Mouse (Mus musculus) mouse embryonic stem cell (cell line): ENCODE results near the gene Lrrfip1.

ENCODE experiments used
- in situ Hi-C, 2 experiments: fragments of 300-500 bp; cut with MboI; formaldehyde crosslinking; loops; 1 replicate in 1 of 2; 3 replicates in 1 of 2; pipeline ENCODE4 v1.14.3; 2019 to 2020; ENCODE audit warnings: low sequenced_read_pairs in 2 of 2, low pct_unique_long_range_greater_than_20kb in 1 of 2, mixed read lengths in 1 of 2; ENCODE audit not compliant: unreplicated experiment in 1 of 2

Gene Lrrfip1

GRCm38 (mm10) chr1:91046237-91046636, 47.7 kb downstream of the Lrrfip1 start:
- in situ Hi-C loops: no loop called here

GRCm38 (mm10) chr1:91049296-91049695, 50.8 kb downstream of the Lrrfip1 start:
- in situ Hi-C loops: no loop called here

DNA sequence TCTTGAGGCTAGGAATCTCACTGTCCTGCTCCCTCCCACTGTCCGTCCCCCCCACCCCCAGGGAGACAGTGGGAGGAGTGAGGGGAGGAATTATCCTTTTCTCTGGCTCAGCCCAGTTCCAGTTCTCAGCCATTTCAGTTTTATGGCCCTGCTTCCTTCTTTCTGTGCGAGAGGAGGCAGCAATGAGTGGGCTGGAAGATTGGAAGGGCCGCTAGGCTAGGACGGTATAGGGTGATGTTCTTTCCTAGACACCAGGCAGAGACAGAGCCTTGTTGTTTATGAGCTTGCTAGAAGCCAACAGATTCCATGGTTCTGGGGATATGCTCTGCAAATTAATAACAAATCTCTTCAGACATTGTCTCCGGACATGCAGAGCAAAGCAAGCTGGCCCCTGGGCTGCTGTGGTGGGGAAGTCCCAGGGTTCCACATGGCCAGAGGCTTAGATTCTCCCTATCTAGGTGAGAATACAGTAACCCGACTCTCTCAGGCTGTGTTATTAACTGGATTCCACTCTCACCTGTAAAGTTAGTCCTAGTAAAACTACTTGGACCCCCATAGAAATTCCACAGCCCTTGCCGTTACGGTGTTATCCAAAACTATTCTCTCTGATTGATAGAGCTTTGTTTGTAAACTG, 53.0 kb downstream of the Lrrfip1 start:
- in situ Hi-C loops: no loop called here

DNA sequence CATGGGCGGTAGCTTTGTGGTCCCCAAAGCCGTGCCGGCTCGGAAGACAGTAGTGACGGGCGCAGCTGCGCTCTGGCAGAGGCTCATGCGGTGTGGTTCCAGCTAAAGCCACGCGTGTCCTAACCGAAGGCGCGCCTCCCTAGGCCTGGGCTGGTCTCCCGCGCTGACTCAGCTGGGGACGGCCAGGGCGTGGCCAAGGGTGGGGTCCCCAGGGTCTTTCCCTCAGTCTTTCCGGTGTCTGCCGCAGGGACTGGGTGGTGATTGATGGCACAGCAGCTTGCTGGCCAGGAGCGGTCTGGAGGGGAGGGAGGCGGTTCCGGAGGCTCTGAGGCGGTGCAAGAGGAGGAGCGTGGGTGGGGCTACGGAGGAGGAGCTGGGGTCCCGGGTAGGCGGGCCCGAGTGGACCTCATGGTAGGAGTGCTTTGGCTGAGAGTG, 54.2 kb downstream of the Lrrfip1 start:
- in situ Hi-C loops: no loop called here

GRCm38 (mm10) chr1:91053218-91054073, 54.9 kb downstream of the Lrrfip1 start:
- in situ Hi-C loops: no loop called here

- in situ Hi-C loops: no loop called here
Measured at GRCm38 (mm10) chr1:91054074-91054471, 55.5 kb downstream of the Lrrfip1 start.

DNA sequence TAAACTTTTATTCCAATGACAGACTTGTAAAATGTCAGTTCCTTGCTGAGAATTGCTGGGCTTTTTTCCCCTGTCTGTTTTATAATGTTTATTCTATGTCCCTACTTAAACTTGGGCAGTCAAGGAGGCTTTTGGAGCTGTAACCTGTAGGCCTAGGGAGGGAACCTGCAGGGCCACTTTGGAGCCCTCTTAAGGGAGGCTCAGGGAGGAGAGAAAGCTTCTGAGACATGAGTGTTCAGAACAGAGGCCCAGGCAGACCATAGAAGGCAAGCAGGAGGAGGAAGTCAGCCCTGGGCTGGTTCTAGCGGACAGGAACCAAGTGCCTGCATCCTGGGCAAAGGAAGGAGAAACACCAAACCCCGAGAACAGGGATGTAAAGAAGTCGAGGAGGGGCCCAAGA, 56.3 kb downstream of the Lrrfip1 start:
- in situ Hi-C loops: no loop called here

DNA sequence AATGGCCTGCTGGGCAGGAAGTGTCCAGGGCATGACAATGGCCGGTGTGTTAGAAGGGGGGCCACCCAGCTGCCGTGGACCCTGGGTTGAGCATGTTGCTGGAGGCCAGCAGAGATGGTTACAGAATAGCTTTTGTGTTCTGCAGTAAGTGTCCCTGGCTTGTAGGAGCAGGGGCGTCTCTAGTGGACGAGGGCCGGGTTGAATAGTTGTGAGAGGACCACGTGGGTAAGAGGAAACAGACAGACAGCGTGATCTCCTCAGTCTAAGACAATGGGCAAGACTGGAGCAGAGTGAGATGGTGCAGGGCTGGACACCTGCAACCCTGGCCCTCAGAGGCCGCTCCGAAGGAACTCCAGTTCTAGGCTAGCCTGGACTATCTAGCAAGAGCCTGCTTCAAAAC, 57.2 kb downstream of the Lrrfip1 start:
- in situ Hi-C loops: no loop called here

GRCm38 (mm10) chr1:91056416-91056815, 57.9 kb downstream of the Lrrfip1 start:
- in situ Hi-C loops: no loop called here

DNA sequence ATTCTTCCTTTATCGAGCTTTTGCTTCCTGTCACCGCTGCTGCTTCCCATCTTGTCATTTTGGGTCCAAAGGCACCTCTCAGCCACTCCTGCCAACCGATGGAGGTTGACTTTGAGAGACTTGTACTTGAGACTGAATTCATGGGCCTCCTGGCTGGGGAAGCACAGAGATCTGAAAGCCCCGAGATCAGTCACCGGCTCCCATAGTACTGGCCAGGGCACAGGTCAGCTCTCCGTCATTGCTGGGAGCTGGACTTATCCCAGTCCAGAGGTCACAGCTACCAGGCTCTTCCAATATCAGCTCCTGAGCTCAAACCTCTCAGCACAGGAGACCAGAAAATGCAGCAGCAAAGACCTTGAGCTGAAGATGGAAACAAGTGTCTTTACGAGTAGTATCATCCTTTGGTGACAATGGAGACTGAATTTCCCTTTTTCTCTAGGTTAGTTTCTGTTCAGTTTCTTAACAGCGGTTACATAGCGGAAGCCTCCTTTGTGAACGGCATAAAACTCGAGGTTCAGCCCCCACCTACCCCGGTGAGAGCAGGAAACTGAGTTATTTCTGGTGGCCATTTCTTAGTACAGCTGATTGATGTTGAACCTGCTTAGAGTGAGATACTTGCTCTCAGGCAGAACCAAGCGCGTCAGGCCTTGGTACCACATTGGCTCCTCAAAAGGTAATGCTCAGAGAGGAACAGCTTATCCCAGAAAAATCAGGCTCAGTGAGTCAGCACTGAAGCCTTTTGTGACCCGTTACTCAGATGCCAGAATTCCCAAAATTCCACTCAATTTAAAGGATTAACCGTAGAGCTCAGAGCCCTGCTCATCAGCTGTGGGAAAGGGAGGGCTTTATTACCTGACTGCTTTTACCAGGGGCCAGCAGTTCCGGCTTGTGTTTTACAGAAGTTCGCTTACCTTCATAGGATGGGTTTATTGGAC, 59.0 kb downstream of the Lrrfip1 start:
- in situ Hi-C loops: no loop called here

- in situ Hi-C loops: no loop called here
Measured at GRCm38 (mm10) chr1:91058251-91058650, 59.7 kb downstream of the Lrrfip1 start.

GRCm38 (mm10) chr1:91059792-91060604, 61.5 kb downstream of the Lrrfip1 start:
- in situ Hi-C loops: no loop called here

GRCm38 (mm10) chr1:91061105-91061504, 62.6 kb downstream of the Lrrfip1 start:
- in situ Hi-C loops: no loop called here

DNA sequence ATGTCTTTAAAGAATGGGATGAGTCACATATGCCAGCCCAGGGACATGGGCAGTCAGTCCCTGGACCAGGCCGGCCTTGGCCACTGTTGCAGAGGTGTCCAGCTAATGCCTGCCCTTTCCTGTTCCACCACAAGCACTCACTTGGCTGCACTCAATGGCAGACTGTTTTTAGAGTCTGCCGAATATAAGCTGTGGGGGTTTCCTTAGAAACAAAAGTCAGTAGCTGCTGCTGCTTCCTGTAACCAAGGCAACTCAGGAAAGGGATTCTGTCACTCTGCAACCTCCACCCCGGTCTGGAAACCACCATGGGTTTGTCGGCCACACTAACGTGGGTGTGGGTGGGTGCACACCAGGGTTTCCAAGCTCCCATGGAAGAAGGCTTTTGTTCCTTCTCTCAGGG, 63.8 kb downstream of the Lrrfip1 start:
- in situ Hi-C loops: no loop called here

DNA sequence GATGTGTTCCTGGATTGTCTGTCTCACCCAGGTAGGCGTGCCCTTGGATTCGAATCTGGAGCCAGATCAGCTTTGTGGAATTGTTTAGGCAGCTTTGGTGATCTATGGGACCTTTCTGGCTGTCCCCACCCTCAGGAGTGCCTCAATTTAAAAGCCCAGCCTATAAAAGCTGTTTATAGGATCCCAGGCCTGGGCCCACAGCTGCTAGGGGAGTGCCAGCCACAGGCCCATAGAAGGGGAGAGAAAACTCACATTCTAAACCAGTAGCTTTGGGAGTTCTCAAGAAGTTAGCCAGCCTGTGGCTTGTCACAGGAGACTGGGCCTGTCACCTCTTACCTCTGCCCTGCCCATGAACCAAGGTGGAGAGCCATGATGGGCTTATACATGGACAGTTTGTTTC, 65.5 kb downstream of the Lrrfip1 start:
- in situ Hi-C loops: no loop called here

GRCm38 (mm10) chr1:91064903-91065525, 66.5 kb downstream of the Lrrfip1 start:
- in situ Hi-C loops: no loop called here

DNA sequence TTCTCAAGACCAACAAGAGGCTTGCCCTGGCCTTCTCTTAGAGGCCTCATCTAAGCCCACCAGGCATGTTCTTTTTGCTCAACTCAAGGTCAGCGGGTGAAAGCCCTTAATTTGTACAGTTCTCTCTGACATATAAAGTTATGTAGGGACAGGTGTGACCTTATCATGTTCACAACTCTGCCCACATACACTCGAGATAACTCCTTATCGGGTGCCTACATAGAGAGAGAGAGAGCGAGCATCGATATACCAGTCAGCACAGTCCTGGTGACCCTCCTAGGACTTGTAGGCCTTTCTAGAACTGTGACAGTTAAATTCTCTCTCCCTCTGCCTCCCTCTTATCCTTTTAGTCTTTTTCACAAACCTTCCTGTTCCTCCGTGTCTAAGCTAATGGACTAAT, 67.5 kb downstream of the Lrrfip1 start:
- in situ Hi-C loops: no loop called here

GRCm38 (mm10) chr1:91066599-91066998, 68.1 kb downstream of the Lrrfip1 start:
- in situ Hi-C loops: no loop called here
